Mouse (Mus musculus): ENCODE measurements around the gene Selenow.
A peak's percentile ranks its signal among the peaks of the same experiment; 100 is the strongest.

Selenow gene

DNA sequence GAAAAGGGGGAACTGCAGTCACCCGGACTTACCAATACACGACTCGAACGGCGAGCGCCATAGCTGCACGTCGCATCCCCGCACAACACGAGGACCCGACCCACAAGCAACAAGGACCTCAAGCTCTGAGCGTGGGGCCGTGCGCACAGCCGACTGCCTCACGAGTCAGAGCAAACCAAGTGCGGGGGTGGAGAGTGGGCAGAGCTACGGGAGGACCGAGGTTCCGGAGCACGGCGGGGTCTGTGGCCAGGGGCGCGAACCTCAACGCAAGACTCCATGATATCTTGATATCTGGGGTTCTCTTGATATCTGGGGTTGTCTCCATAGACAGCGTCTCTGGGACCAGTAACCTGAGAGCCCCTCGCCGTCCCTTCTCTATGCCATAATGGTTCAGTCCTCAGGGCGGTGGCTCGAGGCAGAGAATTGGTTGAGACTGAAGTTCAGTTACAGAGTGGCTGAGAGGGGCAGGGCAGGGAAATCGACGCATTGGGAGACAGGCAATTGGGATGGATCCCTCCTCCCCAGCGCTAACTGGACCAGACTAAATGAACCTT, at the start of gene Selenow:
Gene Selenow (minus strand): TSS at position 183 of the 554 bp plus-strand sequence.
- DNase-seq (ENCODE audit: low read depth, low spot score), result peak; percentile 98

DNA sequence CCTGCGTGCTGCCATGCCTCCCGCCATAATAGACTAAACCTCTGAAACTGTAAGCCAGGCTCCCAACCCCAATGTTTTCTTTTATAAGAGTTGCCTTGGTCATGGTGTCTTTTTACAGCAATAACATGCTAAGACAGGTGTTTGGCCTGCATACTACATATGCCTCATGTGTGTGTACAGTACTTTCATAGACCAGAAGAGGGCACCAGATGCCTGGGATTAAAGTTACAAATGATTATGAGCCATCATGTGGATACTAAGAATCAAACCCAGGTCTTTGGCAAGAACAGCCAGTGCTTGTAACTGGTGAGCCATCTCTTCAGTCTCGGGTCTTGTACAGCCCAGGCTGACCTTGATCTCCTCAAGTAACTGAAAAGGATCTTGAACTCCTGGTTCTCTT, 47.5 kb upstream of the Selenow start:
- no peak for DNase-seq (ENCODE audit: low read depth, low spot score)

DNA sequence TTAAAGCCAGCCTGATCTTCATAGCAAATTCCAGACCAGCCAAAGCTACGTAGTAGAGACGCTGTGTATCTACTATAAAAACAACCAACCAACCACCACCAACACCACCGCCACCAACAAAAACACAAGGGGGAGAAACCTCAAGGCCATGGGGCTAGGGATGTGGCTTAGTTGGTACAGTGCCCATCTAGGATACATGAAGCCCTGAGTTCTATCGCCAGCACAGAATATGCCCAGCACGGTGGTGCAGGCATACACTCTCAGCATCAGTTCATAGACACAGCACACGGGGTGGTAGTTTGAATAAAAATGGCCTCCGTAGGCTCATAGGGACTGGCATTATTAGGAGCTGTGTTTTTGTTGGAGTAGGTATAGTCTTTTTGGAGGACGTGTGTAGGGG, 46.1 kb upstream of the Selenow start:
- DNase-seq (ENCODE audit: low read depth, low spot score), result no peak

DNA sequence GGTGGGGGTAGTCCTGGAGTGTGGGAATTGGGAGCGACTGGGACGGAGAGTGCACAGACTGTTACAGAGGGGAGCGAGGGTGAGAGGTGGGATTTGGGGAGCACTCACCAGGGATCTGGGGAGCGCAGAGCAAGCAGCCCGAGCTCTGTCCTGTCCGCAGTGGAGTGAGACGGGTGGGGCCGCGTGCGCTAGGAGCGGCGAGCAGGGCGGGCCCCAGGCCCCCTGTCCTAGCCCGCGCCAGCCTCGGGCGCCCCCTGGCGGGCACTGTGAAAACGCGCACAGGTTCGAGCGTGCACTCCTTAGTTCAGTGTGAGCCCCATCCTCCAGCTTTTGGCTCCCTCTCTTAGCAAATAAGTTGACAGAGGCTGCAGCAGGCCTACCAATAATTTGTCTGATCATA, 45.1 kb upstream of the Selenow start, which contains the start of gene Ehd2:
Gene Ehd2 (minus strand): TSS at position 256 of the 400 bp plus-strand sequence.
- DNase-seq (ENCODE audit: low read depth, low spot score), result peak; percentile 77

DNA sequence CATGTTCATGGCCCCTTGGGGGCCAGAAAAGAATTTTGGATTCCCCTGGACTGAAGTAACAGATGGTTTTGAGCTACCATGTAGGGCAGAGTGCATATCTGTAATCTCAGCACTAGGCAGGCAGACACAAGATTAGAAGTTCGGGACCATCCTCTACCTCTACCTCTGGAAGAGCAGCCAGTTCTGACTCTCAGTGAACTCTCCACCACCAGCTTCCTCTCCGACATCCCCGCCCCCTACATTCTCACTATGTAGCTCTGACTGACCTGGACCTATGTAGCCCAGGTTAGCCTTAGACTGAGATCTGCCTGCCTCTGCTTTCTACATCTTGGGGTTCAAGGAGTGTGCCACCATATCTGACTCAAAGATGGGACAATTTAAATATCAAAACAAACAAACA, 44.3 kb upstream of the Selenow start:
- DNase-seq (ENCODE audit: low read depth, low spot score), result no peak

DNA sequence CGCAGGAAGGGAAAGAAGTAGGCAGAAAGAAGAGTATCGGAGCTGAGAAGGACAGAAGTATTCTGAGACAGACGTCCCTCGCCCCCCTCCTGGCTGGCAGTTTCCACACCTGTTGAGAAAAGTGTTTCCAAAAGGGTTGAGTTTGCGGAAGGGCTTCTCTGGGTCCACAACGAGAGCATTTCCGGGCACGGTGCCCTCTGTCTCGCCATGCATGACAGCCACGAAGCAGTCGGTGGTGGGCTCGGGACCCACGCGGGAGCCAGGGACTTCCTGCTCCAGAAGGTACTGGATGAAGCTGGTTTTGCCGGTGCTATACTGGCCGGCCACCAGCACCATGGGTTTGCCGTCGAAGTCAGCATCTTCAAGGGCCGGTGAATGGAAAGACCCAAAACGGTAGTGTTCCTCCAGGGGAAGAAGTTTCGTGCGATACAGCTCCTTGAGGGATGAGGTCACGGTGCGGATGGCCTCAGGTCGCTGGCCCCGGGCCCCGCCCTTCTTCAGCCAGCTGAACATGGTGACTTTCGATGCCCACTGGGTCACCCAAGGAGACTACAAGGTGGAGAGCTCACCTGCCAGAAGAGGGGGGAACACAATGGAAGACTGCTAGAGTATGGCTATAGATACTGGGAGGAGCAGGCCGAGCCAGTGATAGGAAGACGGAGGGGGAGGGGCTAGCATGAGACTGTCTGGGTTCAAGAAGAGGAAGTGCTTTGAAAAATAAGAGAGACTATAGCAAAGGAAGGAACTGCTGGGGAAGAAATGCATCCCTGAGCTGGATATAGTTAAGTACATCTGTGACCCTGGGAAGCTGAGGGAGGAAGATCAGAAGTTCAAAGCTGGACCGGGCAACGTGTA, 41.8 kb upstream of the Selenow start:
- no peak for DNase-seq (ENCODE audit: low read depth, low spot score)

DNA sequence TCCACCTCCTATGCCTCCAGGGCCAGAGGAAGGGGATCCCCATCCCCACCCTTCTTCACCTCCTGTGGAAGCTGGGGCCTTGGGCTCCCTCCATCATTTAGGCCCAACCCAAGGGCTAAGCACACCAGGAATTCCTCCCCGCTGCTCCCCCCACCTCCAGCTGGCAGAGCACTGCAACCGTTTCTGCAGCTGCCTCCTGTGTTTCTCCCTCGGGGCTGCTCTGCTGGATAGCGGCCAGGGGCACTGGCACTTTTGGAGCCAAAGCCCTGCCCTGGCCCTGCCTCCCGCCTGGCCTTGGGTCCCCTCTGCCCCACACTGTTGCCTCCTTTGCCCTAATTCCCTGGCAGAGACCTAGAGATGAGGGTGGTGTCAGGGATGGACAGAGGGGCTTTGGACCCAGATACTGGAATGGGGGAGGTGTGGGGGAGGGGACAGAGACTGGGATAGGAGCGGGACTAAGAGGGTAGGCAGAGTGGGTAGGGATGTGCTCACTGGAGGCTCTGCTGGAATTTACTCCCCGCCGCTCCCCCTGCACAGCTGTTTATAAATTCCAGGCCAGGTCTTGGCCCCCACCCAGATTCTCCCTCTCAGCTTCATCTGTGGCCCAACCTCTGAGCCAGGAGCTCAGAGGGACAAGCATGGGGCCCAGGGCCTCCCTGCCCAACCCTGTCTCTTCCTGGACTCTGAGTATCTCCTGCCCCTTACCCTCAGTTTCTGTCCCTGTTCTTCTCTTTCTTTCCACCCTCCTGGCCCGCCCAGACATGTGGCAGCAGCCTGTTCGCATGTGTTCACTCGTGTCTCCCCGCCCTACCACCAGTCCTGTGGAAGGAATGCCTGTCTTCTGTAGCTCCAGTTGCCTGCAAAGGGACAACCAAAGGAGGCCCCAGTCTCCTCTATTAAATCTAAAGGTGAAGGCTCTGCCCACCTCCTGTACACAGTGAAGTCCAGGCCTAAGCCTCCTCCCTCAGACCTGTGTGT, 40.4 kb upstream of the Selenow start:
- DNase-seq (ENCODE audit: low read depth, low spot score), result peak; percentile 46

DNA sequence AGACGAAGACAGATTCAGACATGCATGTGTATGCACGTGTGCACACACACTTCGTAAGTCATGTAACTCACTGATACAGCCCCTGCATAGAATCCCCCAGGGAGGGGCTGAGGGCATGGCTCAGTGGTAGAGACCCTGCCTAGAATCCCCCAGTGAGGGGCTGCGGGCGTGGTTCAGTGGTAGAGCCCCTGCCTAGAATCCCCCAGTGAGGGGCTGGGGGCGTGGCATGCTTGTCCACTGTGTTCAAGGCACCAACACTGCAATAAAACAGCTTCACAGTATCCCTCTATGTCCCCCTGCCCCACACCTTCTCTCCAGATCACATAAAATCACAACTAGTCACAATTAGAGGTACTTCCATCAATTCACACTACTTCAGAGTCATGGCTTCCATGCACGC, 39.6 kb upstream of the Selenow start:
- DNase-seq (ENCODE audit: low read depth, low spot score), result no peak

DNA sequence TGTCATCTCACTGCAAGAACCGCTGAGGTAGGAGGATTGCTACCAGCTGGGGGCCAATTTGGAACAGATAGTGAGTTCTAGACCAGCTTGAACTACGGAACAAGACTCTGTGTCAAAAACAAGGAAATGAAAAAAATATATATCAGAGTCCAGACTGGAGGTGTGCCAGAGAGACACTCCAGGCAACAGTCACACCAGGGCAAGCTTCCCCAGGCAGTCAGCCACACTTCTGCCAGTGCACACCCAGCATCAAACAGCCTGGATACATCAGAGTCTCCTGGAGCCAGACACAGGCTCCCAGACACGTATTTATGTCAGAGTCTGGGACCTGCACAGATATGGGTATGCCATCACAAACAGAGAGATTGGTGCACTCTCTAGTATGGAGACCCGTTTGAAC, 39.0 kb upstream of the Selenow start:
- DNase-seq (ENCODE audit: low read depth, low spot score), result no peak

DNA sequence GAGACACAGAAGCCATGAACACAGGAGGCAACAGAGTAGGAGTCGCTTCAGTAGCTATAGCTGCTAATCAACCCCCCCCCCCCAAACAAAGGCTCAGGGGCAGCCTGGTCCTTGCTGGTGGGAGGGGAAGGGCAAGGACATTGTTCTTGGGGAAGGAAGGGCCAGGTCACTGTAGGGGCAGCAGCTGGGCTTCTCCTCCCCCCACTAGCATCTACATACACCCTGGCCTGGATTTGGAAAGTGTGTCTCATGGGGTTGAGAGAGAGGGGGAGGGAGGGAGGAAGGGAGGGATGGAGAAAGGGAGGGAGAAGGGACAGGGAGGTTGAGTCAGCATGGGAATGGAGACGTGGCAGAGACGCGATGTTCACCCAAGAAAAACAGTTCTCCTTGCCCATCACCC, 38.5 kb upstream of the Selenow start:
- DNase-seq (ENCODE audit: low read depth, low spot score), result no peak

DNA sequence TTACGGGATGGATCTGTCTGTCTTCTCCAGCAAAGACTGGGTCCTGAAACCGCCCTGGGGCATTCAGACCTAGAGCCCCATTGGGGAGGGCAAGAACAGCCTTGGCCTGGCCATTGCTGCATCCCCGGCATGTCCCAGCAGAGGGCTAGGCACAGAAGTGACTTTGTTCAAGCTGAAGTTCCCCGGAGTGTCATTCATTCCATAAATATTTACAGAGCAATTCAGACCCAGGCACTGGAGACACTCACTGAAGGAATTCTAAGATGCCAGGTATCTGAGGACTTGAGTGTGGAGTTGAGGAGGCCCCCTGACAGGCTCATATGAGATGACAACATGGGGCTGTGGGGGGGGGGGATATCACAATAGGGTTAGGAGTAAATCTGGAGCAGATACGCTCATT, 33.9 kb upstream of the Selenow start:
- no peak for DNase-seq (ENCODE audit: low read depth, low spot score)

DNA sequence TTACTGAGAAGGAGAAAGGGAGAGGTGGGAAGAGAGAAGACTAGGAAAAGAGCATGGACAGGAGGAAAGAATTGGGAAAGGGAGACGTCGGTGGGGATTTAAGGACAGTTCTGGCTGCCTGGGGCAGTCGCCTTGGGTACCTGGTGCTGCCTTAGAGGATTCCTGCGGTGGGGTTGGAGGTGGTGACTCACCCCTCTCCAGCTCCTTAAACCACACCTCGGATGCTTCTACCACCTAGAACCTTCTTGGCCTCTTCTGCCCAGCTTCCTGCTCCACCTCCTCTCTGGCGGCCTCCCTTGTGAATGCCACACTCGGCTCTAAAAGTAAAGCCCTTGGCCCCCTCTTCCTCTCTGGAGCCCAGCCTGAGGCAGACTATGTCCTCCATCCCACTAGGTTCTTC, 33.3 kb upstream of the Selenow start:
- DNase-seq (ENCODE audit: low read depth, low spot score), result no peak

DNA sequence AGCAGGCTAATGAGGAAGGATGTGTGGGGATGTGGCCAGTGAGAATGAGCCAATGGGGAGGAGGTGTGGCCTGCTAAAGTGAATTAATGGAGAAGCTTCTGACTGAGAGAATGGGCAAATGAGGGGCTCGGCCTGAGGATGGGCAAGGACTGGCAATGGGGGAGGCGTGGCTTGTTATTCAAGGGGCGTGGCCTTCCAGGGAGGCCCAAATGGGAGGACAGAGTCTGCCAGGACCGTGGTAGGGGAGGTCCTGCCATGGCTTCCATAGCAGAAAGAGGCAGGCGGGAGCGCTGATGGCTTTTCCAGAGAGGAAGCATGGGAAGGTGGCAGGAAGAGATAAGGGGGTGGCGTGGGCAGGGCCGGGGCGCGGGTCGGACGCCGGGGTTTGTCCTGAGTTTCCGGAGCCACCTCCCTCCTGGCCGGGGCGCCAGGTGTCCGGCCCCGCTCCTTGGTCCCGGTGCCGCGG, 32.8 kb upstream of the Selenow start:
- no peak for DNase-seq (ENCODE audit: low read depth, low spot score)

DNA sequence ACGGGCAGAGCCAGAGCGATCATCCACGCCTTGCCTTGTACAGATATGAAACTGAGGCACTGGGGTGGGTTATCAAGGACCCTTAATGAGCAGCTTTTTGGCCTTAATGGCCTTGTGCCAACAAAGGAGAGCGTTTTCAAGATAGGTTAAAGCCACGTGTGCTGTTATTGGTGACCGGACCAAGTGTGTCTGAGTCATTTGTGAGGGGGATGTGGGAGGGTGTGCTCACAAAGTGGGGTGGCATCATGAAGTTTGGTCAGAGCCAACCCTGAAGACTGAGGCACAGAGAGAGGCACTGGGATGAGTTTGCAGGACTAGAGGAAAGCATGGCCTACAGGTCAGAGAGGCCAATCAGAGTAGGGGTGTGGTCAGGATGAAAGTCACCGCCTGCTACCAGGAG, 32.2 kb upstream of the Selenow start:
- DNase-seq (ENCODE audit: low read depth, low spot score), result no peak

DNA sequence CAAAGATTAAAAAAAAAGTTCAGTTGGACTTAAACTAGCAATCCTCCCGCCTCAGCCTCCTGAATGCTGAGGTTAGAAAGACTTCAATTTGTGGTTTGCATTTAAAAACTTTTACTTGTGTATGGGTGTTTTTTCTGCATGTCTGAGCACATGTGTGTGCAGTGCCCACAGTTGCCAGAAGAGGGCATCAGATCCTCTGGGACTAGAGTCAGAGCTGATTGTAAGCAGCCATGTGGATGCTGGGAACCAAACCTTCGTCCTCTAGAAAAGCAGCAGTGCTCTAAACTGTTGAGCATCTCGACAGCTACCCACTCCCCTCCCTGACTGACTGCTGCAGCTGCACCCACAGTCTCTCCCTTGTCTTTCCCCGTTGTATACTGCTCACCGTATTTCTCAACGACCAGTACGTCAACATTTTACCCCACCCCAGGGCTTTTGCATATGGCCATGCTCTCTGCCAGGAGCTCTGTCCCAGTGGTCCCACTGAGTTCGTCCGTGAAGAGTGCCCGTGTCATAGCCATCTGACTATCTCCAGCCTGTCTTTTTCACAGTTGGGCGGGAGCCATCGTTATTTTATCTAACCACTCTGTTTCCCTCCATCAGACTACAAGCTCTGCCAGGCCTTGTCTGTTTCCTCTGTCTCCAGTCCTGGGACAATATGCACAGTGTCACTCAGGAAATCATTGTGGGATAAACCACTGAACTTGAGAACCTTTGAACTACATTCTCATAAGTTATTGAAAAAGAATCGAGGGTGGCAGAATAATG, 31.3 kb upstream of the Selenow start:
- DNase-seq (ENCODE audit: low read depth, low spot score), result no peak

DNA sequence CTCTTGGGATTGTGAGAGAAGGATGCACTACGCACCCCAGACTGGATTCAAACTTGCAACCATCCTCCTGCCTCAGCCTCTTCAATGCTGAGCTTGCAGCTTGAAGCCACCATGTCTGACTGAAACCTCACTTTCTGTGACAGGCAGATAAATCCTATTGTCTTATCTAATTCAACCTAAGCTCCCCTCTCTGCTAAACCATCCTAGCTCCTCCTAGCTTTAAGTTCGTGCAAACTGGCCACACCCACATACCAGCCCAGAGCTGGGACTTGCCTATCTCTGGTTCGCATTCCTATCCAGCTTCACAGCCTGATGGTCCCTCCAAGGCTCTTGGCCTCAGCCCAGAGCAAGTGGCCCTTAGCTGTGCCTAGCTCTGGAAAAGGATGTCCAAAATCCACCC, 30.2 kb upstream of the Selenow start:
- no peak for DNase-seq (ENCODE audit: low read depth, low spot score)

DNA sequence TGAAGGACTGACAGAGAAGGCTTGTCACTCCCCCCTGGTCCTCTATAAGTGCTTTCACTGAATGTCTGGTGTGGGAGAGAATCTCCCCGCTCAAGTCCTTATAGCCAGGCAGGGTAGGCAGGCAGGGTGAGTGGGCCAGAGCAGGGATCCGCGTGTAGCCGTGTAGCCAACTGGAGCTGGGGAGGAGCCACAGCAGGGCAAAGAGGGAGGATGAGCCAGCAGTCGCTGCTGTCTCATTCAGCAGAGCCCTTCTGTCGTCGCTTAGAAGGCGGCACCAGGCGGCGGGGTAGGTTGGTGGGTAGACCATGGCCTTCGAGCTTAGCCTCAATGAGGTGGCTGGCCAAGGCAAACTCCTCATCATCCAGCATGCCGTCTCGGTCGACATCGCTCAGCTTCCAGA, 27.8 kb upstream of the Selenow start:
- DNase-seq (ENCODE audit: low read depth, low spot score), result no peak

DNA sequence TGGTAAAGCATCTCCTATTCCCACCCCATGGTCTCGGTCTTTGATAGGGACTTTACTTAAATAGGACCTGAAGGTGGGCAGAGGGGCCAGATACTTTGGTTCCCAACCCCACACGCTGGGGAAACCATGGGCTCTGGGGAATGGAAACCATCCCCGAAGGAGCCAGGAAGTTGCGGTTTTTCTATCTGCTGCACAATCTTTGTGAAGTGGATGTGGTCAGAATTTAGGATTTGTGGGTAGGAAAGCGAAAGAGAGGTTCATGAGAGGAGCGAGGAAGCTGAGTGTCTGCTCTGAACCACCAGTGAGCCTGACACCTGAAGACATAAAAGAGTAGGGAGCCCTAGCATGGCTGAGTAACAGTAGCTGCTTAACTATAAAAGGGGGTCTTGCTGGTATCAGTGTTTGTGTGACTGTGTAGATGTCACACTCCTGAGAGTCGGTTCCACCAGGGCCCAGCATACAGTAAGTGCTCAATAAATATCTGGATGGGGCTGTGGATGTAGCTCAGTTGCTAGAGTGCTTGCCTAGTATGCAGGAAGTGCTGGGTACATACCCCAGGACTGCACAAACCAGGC, 27.1 kb upstream of the Selenow start:
- DNase-seq (ENCODE audit: low read depth, low spot score), result no peak

DNA sequence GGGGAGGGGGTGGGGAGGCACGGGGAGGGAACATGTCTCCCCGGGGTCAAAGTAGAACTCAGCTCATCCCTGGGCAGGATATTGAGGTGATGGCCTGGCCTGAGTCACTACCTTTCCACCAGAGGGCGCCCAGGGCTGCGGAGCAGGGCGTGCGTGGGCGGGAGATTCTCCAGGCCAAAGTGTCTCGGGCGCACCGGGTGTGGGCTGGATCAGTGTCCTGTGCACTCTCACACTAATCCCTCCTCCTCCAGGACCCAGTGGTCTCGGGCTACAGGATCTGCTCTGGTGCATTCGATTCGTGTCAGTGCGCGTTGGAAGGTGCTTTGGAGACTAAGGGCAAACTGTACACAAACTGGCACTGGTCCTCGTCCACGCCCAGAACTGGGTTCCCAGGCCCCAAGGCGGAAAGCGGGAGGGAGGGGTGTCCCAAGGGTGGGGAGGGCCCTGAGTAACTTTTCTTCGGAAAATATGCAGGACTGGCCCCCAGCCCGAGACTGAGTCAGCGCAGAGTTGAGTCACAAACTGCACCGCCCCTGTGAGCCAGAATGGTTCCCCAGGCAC, 26.3 kb upstream of the Selenow start:
- peak; percentile 86 for DNase-seq (ENCODE audit: low read depth, low spot score)

DNA sequence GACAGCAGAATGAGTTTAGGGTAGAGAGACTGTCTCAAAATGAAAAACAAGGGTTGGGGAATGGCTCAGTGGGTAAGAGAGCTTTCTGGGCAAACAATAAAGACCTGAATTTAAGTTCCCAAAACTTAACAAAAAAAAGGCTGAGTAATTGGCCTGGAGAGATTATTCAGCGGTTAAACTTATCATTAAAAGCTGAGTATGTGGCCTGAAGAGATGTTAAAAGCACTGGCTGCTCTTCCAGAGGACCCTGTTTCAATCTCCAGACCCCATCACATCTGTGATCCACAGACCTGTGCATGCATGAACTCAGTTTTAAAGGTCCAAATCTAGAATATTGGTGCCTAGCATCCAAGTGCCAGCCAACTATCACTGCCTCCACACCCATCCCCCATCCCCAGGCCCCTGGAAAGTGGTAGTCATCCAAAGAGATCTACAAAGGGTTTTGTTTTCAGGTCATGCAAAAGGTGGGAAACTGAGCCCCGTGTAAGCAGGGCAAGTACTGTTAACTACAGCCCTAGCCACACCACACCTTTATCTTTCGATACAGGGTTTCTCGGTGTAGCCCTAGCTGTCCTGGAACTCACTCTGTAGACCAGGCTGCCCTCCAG, 25.6 kb upstream of the Selenow start:
- DNase-seq (ENCODE audit: low read depth, low spot score), result no peak

All from brain, adult 2 months (tissue).